Mouse (Mus musculus) layer of hippocampus, postnatal 14 days (tissue): ENCODE data around the gene Mogs. TPM values are rescaled to one million over a fixed set of nuclear protein-coding genes. Genes with fewer than 3 reads are reported as not detected.

Experiments used
- DNase-seq, 2 experiments: peaks; one replicate each; pipeline ENCODE4 v3.0.0; 2021 to 2022; ENCODE audit warnings: low spot score in 2 of 2, mixed read lengths in 1 of 2
- long read RNA-seq, 2 experiments: library from polyadenylated mRNA; stranded (forward); transcript quantifications; one replicate each; pipeline ENCODE4 v2.0.0; 2021
- total RNA-seq, 2 experiments: library from RNA; stranded (reverse); gene quantifications; 2 replicates each; pipeline ENCODE4 v1.2.3; 2021

Gene Mogs
- total RNA-seq = 10 to 100 TPM; 22.0 to 27.2 TPM
- long read RNA-seq, experiment 1, transcript Mogs-201 (4 exons, 2,780 nt) = major isoform, 44 of 60 reads
- long read RNA-seq, experiment 1, transcript Mogs-202 (2 exons, 684 nt) = minor isoform, 6 of 60 reads
- long read RNA-seq, experiment 1, partial matches to known transcripts = 0 of 60 reads
- long read RNA-seq, experiment 1, other reads (novel, unspliced or antisense) = 10 of 60 reads
- long read RNA-seq, experiment 2, transcript Mogs-201 (4 exons, 2,780 nt) = major isoform, 42 of 58 reads
- long read RNA-seq, experiment 2, partial matches to known transcripts = 0 of 58 reads
- long read RNA-seq, experiment 2, other reads (novel, unspliced or antisense) = 14 of 58 reads

DNA sequence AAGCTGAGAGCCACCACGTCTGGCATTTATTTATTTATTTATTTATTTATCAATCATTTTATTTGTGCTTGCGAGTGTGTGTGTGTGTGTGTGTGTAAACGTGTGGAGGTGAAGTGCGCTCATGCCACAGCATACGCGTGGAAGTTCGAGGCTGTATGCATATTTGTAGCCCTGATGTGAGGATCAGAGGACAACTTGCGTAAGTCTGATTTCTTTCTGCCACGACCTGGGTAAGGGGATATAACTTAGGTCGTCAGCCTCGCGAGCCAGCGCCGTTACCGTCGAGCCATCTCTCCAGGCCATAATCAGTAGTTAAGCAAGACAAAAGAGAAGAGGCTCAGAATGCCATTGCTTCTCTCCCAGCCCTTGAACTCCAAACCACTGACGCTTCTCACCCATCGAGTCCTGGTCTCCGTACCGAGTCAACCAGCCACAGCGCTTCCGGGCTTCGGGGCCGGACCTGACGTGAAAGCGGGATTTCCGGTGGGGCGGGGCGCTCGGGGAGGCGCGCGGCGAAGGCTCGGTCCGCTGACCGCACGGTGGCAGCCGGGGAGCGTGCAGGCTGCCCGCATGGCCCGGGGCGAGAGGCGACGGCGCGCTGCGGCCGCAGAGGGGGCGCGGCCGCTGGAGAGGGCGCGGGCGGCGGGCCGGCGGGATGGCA is at the start of gene Mogs:
TSS of gene Mogs (plus strand) at position 486 of the 661 bp plus-strand sequence.
- DNase-seq = peak; percentile 88 to 93

DNA sequence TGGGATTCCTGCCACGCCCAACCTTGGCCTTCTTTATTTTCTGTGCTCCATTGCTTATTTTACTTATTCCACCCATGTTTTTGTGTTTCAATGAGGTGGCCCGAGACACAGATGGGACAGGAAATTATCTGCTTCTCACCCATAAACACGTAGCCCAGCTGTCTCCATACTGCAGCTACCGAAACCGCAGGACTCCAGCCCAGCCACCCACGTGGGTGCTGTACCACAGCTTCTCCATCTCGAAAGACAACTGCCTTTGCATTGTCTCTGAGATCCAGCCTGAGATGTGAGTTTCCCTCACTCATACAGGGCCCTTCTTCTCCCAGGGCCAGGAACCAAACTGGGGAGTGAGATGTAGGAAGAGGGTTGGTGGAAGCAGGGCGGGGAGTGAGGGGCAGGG is 49.3 kb upstream of the Mogs start:
- DNase-seq = no peak

DNA sequence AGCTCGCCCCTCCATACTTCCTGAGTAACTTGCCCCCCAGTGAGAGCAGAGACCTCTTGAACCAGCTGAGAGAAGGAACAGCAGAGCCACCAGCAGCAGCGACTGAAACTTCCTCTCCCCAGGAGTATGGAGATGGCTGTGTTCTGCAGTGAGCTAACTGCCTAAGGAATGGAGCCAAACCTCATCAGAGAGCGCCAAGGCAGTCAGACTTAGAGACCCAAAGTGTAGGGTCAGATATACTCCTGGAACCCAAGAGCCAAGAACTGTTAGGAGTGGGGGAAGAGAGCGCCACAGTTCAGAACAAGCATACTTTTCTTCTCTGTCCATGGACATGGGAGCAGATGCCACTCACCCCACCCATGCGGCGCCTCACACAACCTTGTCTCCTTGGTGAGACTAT is 48.9 kb upstream of the Mogs start:
- DNase-seq = no peak

DNA sequence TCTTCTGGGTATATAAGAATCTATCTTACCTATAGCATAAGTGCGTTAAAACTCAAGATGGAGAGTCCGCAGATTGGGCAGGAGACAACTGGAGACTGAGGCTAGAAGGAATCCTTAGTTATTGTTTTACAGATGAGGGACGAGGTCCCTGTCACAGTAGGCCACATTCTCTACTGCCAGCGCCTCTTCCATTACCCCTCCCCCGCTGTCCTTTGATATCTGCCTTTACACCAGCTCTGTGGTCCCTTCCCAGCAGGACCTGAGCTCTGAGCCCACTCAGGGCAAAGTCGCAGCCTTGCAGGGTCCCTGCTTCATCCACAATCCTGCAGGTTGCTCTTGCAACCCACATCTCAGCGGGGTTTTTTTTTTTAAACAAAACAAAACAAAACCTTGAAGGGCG is 47.1 kb upstream of the Mogs start:
- DNase-seq = no peak

DNA sequence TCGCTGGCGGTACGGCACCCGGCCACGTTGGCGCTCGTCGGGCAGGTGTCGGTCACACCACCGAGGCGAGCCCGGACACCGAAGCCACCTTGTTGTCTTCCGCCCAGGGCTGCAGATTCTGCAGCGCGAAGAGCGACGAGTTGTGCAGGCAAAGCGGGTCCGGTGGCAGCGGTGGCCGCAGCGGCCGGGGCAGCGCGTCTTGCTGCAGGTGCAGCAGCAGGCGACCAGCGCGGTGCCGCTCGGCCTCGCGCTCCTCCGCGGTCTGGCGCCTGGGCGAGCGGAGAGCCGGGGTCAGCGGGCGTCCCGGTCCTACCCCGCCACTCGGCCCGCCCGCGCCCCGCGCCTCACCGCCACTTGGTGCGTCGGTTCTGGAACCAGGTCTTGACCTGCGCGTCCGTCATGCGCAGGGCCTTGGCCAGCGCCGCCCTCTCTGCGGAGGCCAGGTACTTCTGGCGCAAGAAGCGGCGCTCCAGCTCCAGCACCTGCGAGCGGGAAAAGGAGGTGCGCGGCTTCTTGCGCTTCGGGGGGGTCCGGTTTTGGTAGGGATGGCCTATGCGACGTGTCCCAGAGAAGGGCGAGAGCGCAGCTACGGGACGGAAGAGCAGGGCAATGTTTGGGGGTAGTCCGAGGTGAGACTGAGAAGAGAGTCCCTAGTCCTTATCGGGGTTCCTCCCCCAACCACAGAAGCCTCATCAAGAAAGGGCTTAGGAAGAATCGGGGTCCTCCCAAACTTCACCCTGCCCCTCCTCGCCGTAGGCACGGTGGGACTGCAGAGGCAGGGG is 46.4 kb upstream of the Mogs start:
- DNase-seq = no peak

DNA sequence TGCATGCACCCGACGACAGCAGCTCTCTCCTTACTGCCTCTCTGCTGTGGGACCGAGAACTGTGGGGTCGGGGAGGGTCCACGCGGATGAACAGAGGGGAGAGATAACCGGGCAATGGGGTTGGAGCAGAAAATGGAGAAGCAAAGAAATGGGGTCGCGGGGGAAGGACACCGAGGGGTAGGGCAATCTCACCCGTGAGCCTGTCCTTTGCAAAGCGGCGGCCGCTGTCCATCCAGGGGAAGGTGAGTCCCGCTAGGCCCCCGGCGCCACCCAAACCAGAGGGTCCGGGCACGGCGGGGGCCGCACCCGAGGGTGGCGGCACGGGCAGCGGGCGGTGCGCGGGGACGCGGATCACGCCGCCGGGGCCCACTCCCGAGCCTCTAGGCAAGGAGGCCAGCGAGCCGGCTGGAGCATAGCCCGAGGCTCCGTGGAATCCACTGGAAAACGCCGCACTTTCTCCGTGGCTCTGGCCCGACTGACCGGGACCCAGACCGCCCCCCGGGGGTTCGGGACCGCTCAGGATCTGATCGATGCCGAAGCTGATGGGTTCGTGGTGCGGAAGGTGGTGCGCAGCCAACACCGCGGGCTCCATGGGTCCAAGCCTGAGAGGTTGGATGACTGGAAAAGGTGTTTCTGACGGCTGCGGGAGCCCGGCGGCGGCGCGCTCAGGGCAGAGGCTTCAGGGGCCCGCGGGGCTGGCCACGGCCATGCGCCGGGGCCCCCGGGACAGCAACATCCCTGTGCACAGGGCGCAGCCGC is 45.6 kb upstream of the Mogs start:
- DNase-seq = no peak

DNA sequence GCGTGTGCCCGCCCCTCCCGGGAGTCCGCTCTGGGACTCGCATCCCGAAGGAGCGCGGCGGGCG is 45.2 kb upstream of the Mogs start, which contains the start of gene Tlx2:
TSS of gene Tlx2 (minus strand) at position 47 of the 64 bp plus-strand sequence.
- DNase-seq = no peak

DNA sequence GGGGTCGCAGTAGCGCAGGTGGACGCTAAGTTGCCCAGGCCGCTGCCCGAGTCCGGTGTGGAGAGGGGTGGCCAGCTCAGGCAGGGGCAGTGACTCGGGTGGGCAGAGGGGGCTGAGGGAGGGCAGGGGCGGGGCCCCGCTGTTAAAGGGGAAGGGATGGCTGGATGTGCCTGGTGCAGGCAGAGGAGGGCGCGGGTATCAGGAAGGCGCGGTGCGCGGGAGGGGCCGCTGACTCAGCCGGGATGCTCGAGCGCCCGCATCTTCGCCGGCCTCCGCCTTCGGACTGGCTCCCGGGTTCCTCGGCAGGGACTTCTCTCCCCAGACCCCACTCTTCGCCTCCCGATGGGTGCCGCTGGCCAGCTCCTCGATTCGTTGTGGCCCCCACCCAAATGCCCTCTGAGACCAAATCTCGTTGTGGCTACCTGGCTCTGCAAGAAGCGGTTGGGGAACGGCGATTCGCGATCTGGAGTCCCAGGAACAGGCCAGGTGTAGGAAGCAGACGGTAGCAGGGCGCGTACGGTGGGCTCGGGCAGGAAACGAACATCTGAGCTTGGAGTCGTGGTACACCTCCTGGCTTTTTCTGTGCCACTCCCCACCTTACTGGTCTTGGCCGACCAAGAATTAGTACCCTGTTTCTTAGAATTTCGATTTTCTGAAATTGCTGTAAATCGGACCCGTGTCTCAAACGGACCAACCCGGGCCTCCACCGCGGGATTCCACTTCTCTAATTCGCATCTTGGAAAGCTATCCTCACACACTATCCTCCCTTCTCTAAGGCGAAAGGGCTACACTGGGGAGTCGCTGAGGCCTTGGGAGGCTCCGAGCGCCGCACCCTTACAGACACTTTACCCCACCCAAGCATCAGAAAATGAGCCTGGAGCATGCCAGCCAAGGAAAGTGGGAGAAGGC is 44.7 kb upstream of the Mogs start:
- DNase-seq = peak; percentile 23 to 61

DNA sequence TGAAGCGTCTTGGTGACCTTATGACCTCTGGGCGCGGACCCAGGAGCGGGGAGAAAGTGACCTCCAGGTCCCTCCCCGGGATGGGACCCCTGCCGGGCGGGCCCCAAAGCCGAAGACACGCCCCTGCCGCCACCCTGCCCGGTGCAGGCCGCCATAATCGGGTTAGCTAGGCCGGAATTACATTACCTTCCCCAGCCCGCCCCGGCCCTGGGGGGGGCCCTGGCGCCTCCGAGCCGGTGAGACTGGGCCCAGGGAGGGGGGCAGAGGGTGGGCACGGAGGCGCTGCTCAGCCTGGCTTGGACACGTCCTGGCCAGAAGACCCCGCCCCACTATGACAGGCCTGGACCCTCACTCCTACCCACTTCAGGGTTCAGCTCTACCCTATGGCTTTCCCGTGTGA is 44.1 kb upstream of the Mogs start:
- no peak for DNase-seq

DNA sequence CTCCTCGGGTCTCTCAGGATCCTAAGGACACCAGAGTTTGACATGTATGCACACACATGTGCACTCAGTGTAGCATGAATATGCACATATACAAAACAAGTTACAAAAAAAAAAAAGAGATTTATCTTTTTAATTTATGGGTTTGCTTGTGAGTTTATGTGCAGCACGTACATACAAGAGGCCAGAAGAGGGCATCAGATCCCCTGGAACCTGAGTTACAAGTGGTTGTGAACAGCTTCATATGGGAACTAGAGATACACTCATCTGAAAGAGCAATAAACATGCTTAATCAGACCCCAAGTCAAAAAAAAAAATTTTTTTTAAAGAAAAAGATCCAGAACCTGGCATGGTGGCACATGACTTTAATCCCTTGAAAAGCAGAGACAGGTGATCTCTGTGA is 40.3 kb upstream of the Mogs start:
- DNase-seq = no peak

DNA sequence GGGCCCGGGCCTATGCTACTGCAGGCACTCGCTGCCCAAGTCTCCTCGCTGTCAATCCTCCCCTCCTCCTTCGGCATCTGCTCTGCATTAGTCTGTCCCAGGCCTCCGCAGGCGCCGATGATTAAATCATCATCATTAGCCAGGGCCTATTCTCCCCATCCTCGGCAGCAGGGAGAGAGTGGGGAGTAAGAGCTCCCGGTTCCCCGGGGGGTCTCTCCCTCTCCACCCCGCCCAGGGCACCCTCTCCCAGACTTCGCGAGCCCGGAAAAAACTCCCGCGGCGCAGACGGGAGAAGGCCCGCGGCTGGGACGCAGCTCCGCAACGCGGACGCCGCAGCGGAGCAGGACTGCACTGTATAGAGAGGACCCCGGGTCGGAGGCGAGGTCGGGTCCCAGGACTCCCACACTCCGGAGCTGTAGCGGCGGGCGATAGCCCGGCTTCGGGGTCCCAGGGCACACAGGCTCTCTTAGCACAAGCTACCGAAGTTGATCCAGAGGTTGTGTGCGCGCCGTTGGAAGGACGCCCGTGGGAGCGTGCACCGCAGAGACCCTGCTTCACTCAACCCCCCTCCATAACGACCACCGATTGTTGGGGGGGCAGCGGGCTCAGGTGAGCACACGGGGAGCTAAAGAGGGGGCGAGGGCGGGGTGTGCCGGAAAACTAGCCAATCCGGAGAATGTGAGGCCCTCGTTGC is 37.5 kb upstream of the Mogs start, which contains the start of gene Pcgf1:
TSS of gene Pcgf1 (plus strand) at position 240 of the 694 bp plus-strand sequence.
- peak in 1 of 2 experiments; percentile 37 for DNase-seq

DNA sequence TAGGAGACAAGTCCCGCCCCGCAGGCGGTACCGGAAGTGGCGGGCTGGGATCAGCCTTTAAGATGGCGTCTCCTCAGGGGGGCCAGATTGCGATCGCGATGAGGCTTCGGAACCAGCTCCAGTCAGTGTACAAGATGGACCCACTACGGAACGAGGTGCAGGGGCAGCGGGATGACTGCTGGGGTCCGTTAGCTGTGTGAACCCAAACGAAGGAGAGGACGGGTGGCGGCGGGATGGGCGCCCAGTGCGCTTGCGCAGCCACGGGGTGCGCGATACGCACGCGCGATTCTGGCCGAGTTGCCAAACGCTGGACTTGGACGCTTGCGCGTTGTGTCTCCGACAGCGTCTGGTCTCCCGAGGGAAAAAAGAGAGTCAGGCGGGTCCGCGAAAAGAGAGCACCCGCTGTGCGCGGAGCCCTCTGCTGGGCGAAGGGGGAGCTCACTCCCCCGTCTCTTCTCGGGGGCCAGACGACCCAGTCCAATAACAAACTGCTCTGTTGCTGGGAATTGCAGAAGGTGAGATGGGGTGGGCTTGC is 36.9 kb upstream of the Mogs start:
- peak; percentile 99 to 100 for DNase-seq

DNA sequence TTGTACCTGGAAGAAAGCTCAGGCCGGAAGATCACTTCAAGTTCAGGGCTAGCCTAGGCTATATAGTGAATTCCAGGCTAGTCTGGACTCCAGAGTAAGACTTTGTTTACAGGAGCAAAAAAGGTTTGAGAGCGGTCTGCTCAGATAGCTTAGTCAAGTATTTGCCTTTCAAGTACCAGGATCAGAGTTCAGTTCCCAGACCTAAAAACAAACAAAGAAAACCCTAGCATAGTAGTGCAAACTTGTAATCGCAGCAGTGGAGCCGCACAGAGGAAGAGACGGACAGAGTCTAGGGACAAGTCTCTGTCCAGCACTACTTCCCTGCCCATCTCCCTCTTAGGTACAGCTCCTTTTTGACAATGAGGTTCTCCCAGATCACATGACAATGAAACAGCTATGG is 35.1 kb upstream of the Mogs start:
- DNase-seq = no peak

DNA sequence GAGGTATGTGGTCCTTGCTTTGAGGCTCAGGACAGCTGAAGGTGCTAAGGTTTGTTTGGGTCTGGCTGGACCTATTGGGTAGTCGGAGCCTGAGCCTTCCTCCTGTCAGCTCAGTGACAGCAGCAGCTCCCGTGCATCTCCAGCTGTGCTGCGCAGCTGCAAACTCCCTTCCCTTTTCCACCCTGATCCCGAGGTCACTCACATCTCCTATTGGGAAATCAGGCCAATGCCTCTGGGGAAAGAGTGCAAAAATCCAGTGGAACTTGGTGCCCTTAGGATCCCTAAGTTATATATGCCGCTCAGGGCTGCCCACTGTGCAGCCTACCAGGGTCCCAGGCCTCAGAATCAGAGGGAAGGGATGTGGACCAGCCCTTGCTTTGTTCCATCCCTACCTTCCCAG is 31.8 kb upstream of the Mogs start:
- DNase-seq = no peak

DNA sequence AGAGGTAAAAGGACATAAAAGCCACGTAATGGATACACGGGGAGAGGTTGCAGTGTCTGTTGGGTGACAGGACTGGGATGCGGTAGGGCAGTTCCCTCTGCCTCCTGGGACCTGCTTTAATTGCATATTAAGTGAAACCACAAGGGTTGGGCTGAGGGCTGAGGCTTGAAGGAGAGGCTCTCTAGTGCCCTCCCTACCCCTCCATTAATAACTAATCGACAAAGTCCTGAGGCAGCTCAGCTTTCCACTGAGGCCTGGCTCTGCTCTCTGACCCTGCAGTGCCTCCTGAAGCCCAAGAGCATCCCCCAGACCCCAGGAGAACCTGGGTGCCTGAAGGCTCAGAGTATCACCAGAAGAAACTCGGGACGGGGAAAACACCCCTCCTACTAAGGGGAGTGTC is 30.8 kb upstream of the Mogs start:
- no peak for DNase-seq

DNA sequence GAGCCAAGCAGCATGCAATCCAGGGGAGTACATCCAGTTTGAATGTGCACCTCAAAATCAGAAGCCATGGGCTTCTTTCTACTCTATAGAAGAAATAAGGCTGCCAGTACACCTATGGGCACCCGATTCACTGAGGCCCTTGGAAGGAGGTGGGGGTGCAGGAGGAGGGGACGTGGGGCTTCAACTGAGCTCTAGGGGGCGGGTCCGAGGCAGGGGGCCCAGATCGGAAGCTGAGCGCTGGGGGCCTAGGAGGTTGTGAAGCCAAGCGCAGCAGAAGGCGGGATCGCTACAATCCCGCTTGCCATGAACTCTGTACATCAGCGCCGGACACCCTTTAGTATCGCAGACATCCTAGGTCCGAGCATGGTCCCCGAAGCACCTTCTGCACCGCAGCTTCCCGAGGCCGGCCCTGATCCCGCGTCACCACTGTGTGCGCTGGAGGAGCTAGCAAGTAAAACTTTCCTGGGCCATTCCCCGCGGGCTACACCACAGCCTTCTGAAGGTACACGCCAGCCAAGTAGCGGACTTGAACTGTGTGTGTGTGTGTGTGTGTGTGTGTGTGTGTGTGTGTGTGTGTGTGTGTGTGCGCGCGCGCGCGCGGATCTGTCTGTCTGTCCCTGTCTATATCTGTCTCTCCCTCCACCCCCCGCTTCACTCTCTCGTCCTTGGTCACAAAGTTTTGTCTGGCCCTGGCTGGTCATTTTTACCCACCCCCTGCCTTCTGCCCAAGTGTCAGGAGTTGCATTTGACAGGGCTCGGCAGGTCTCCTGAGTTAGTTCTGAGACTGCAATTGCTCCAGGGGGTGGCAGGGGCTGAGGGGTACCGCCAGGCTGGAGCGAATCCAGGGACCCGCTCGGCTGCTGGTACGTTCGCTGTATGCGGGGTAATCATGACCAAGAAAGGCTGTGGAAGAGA is 28.9 kb upstream of the Mogs start, which contains the start of gene Lbx2:
TSS of gene Lbx2 (plus strand) at position 247 of the 915 bp plus-strand sequence.
- DNase-seq = no peak

DNA sequence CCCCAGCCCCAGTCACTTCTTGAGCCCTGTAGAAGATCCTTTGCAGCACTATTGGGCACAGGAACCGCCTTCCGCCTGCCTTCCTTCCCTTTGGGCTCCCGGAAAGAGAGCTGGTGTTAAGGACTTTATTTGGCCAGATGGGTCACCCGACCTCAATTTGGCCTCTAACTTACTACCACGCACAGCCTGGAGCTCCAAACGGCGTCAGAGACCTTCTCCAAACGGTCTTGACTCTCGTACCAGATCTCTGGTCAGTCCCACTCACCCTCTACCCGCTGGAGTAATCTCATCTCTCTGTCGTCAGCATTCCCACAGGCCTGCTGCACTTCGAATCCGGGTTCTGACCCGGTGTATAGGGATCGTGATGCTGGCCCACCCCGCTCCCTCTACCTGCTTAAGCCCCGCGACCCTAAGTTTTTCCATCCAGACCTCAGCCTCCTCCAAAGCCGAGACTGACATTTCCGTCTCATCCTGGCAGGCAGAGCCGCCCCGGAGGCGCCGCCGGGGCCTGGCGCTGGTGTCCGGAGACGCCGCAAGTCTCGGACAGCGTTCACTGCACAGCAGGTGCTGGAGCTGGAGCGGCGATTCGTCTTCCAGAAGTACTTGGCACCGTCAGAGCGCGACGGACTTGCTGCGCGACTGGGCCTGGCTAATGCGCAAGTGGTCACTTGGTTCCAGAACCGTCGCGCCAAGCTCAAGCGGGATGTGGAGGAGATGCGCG is 27.9 kb upstream of the Mogs start:
- no peak for DNase-seq

DNA sequence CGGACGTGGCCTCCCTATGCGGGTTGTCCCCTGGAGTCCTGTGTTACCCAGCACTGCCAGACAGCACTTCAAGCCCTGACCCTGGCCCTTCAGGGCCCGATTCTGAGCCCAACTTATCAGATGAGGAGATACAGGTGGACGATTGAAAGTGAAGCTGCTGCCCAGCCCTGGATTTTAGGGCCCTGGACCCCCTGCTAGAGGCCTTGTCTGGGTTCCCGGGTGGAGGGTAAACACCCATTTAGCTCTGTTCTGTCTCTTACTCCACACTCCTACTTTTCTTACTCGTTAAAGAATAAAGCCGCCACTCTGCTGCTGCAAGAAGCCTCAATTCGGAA is 27.4 kb upstream of the Mogs start:
- no peak for DNase-seq
